ENCODE assay signal across 17 mouse cellular contexts in the genomic region with DNA sequence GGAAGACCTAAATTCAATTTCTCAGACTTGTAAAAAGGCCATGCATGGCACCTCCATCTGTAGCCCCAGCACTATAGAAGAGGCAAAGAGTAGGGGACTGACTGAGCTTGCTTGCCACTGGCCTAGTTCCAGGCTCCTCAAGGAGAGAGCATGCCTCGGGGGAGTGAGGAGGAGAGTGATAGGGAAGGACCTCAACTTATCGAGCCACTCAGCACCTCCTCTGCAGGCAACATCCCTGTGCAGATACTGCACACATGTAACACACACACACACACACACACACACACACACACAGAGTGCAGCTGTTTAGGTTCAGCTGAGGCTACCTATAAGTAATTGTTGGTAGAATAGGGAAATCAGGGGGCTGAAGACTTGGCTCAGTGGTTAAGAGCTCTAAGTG.
"Had no signal": no experiment of that assay in that cellular context is flagged by ENCODE, and none has a peak within 500 bp of the region (broad histone marks: within the 10 kb centered on the region; RNA-seq: fewer than 3 reads in every experiment).

No protein-coding gene starts in this region.

- H3K4me1 ChIP-seq: kidney, embryonic 15.5 days; midbrain, embryonic 12.5 days; midbrain, embryonic 15.5 days; neural tube, embryonic 13.5 days had no signal

- H3K27me3 ChIP-seq: kidney, embryonic 15.5 days; liver, embryonic 15.5 days; midbrain, embryonic 12.5 days; midbrain, embryonic 15.5 days; neural tube, embryonic 13.5 days had no signal

- H3K4me2 ChIP-seq: kidney, embryonic 15.5 days; liver, embryonic 15.5 days; lung, embryonic 14.5 days; midbrain, embryonic 12.5 days; midbrain, embryonic 15.5 days; neural tube, embryonic 13.5 days had no signal

- H3K36me3 ChIP-seq: kidney, embryonic 15.5 days; liver, embryonic 15.5 days; midbrain, embryonic 12.5 days; midbrain, embryonic 15.5 days; neural tube, embryonic 13.5 days had no signal

- DNase-seq: kidney, adult 11 months; kidney, adult 8-10 months; kidney, postnatal 10 days; kidney, postnatal 36 days; layer of hippocampus, postnatal 36 days; lung, embryonic 14.5 days; lung, postnatal 36 days; thymus, adult 18-20 months; thymus, postnatal 36 days had no signal

- H3K9me3 ChIP-seq: kidney, embryonic 15.5 days; liver, embryonic 15.5 days; midbrain, embryonic 12.5 days; midbrain, embryonic 15.5 days; neural tube, embryonic 13.5 days had no signal

- ATAC-seq: lung, postnatal 0 days; midbrain, embryonic 15.5 days had no signal

- H3K9ac ChIP-seq: kidney, embryonic 15.5 days; liver, embryonic 15.5 days; lung, embryonic 14.5 days; midbrain, embryonic 12.5 days; midbrain, embryonic 15.5 days; neural tube, embryonic 13.5 days had no signal

- H3K27ac ChIP-seq: kidney, embryonic 15.5 days; left cerebral cortex, adult 2 months; liver, embryonic 15.5 days; midbrain, embryonic 12.5 days; midbrain, embryonic 15.5 days; neural tube, embryonic 13.5 days had no signal

- H3K4me3 ChIP-seq: kidney, embryonic 15.5 days; left cerebral cortex, adult 2 months; liver, embryonic 15.5 days; midbrain, embryonic 12.5 days; midbrain, embryonic 15.5 days; myocyte; neural tube, embryonic 13.5 days had no signal
